Mouse (Mus musculus) spleen, adult 2 months (tissue): ENCODE results near the gene Ddx1.

Experiments
- CTCF ChIP-seq: fragments of 200-500 bp; IDR thresholded peaks from 2 replicates; pipeline ENCODE4 v1.5.1; 2011; ENCODE audit warnings: mild to moderate bottlenecking, inconsistent platforms; ENCODE audit not compliant: insufficient read depth, insufficient read length, insufficient replicate concordance; ENCODE audit errors: extremely low read depth
- POLR2A ChIP-seq: fragments of 200-500 bp; IDR thresholded peaks from 2 replicates; pipeline ENCODE4 v1.6.1; 2011; ENCODE audit warnings: low read depth, low read length, inconsistent platforms

GRCm38 (mm10) chr12:13180715-13181335 is 68.2 kb downstream of the Ddx1 start:
- TF ChIP-seq CTCF (no peak), POLR2A (no peak)
